In genomic region chr6:125954965-125955364, GRCm38 (mm10) we compare ENCODE assay signal across 8 mouse cellular contexts.
DNase-seq lines count a peak whose midpoint lies in the region; ATAC-seq lines count a peak whose summit lies in the region.

No protein-coding gene starts in this region.

- no peaks in the 10 kb centered on the region for H3K36me3 ChIP-seq in heart, embryonic 10.5 days
- no peaks in the 10 kb centered on the region for H3K36me3 ChIP-seq in forebrain, embryonic 12.5 days (replicated peaks)

- DNase-seq in heart, adult 8-10 months (ENCODE audit: low spot score), result peak; percentile 48
- DNase-seq in heart, embryonic 10.5 days (ENCODE audit: low spot score), result no peak
- peak; percentile 72 for DNase-seq in NIH3T3 (ENCODE audit: low read depth)
- peak; percentile 49 for DNase-seq in layer of hippocampus, adult 11-12 months (ENCODE audit: low spot score)
- peak; percentile 39 for DNase-seq in lung, postnatal 36 days
- DNase-seq in gastrocnemius, postnatal 14 days, result no peak

- ATAC-seq in forebrain, embryonic 12.5 days (ENCODE audit: low FRiP score), result 0 out of 2 replicates have a peak, but pooled peaks have one; percentile 39
- no peak for ATAC-seq in erythroblast, adult 5-6 weeks (replicated peaks; ENCODE audit: low FRiP score, poor library complexity, severe bottlenecking)

- peaks cover 5% of the 10 kb centered on the region; the same call in 1 of the 2 replicates for H3K4me1 ChIP-seq in heart, embryonic 10.5 days
- no peaks in the 10 kb centered on the region for H3K4me1 ChIP-seq in forebrain, embryonic 12.5 days

- no peaks in the 10 kb centered on the region for H3K9me3 ChIP-seq in heart, embryonic 10.5 days
- H3K9me3 ChIP-seq in forebrain, embryonic 12.5 days, result no peaks in the 10 kb centered on the region

- H3K27me3 ChIP-seq in heart, embryonic 10.5 days (ENCODE audit: insufficient read depth, poor library complexity, severe bottlenecking), result no peaks in the 10 kb centered on the region
- H3K27me3 ChIP-seq in forebrain, embryonic 12.5 days, result no peaks in the 10 kb centered on the region

- no peak overlapping the region for H3K4me2 ChIP-seq in forebrain, embryonic 12.5 days

- H3K27ac ChIP-seq in heart, embryonic 10.5 days, result no peak overlapping the region
- no peak overlapping the region for H3K27ac ChIP-seq in forebrain, embryonic 12.5 days

- H3K9ac ChIP-seq in forebrain, embryonic 12.5 days, result no peak overlapping the region

- intact Hi-C loops in gastrocnemius, postnatal 14 days (cut with DNase I; ENCODE audit: low total_unique reads), result loop anchor here (5.0 kb wide), 1 partner anchor 212 kb away; the partner anchor contains the start of gene Ntf3

- WGBS in heart, embryonic 10.5 days, result 16% methylated on average over 3 of the region's 3 CpGs
- 21% methylated on average over 3 of the region's 3 CpGs for WGBS in forebrain, embryonic 12.5 days

- no peak overlapping the region for H3K4me3 ChIP-seq in heart, embryonic 10.5 days
- no peak overlapping the region for H3K4me3 ChIP-seq in forebrain, embryonic 12.5 days (replicated peaks)

Comparison
In these comparisons a context has a peak if more than half of its experiments do, and no peak if none do; other contexts are left out.
1. DNase-seq: peak in heart, adult 8-10 months (single experiment), NIH3T3 (single experiment), layer of hippocampus, adult 11-12 months (single experiment) and lung, postnatal 36 days (single experiment); none in heart, embryonic 10.5 days (single experiment) and gastrocnemius, postnatal 14 days (single experiment).